Mouse (Mus musculus) bone marrow macrophage, adult 2 months (primary cell): ENCODE results near the gene Pla2g4b. TPM values are rescaled to one million over a fixed set of nuclear protein-coding genes. Genes with fewer than 3 reads are reported as not detected.
A peak's percentile ranks its signal among the peaks of the same experiment; 100 is the strongest.

Experiments
- H3K27ac ChIP-seq: 2 replicates; pipeline ENCODE4 v1.5.1; 2012; ENCODE audit warnings: low read depth, low read length; ENCODE audit not compliant: insufficient read depth
- H3K4me1 ChIP-seq: 2 replicates; pipeline ENCODE4 v1.6.1; 2012; ENCODE audit warnings: low read length; ENCODE audit not compliant: control insufficient read depth, insufficient read depth
- H3K4me3 ChIP-seq: 2 replicates; pipeline ENCODE4 v1.5.1; 2012; ENCODE audit warnings: mild to moderate bottlenecking, low read length, moderate library complexity; ENCODE audit not compliant: insufficient read depth
- CTCF ChIP-seq: IDR thresholded peaks from 2 replicates; pipeline ENCODE4 v1.5.1; 2012; ENCODE audit warnings: low read depth, mild to moderate bottlenecking, low read length, moderate library complexity
- POLR2A ChIP-seq: IDR thresholded peaks from 2 replicates; pipeline ENCODE4 v1.6.1; 2012; ENCODE audit warnings: mild to moderate bottlenecking, low read depth, low read length, borderline replicate concordance
- polyA plus RNA-seq: library from polyadenylated mRNA; stranded (reverse); fragments of >200 nt; gene quantifications from 2 replicates; pipeline ENCODE4 v1.2.4, GENCODE M21; 2012; ENCODE audit not compliant: missing spikeins, insufficient read depth, insufficient read length

The Pla2g4b gene
- polyA plus RNA-seq: 1.3 and 1.4 TPM in 2 replicates

DNA sequence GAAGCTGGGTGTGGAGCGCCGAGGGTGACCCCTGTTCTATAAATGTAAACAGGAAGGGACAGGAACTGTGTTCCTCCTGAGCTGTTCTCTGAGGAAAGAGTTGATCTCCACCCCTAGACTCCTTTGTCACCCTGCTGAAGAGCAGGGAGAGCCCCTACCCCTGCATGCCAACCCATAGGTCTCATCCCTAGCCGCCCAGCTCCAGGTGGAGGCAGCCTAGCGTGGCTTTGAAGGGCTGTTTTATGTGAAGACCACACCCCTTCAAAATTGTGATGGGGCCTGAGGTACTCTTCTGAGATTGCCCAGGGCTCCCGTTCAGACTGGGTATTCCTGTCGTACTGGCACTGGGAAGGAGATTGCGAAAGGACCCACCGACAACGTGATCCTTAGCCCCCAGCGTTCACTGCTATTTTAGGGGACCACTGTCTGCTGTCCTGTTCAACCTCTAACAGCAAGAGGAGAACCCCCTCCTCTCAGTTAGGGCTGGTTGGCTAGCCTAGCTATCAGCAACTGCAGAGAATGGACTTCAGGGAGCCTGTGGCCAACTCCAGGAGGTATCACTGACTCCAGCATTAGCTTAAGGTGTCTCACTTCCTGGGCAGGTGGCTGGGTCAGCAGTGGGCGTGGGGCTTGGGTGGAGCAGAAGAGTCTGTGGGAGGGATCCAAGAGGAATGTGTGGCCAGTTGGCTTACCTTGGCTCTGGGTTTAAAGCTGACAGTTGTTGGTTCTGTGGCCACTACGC lies at the start of gene Pla2g4b:
Pla2g4b (plus strand) TSS at position 692 of the 742 bp plus-strand sequence.
- H3K4me3 ChIP-seq: no peak within 1 kb of the TSS
- TF ChIP-seq CTCF (no peak), POLR2A (no peak)
- H3K4me1 ChIP-seq: peaks cover 14% of the 10 kb centered on the region
- H3K27ac ChIP-seq: no peak within 1 kb of the TSS

- Histone ChIP-seq H3K4me3 (no peak overlapping the region), H3K4me1 (peaks cover 5% of the 10 kb centered on the region), H3K27ac (no peak overlapping the region)
- TF ChIP-seq CTCF (no peak), POLR2A (no peak)
These were observed 47.3 kb upstream of the Pla2g4b start for GRCm38 (mm10) chr2:119985871-119986270.

- H3K4me1 ChIP-seq: peaks cover 5% of the 10 kb centered on the region
- no peak overlapping the region for H3K4me3 ChIP-seq
- H3K27ac ChIP-seq: no peak overlapping the region
- no peak for TF ChIP-seq CTCF
- no peak for TF ChIP-seq POLR2A
These were observed 46.8 kb upstream of the Pla2g4b start for GRCm38 (mm10) chr2:119986369-119986768.

DNA sequence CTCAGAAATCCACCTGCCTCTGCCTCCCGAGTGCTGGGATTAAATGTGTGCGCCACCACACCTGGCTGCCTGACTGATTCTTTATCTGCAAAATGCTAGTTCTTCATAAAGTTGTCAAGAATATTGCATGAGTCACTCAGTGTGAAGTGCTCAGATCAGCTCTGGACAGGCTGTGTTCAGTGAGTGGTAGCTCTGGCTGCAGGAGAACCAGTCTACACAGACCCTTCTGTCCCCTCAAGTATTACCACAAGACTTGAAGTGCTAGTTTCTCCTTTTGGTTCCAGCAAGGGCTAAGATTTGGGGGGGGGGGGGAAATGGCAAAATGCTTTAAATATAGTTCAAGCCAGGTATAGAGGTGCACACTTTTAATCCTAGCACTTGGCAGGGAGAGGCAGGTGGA lies 45.8 kb upstream of the Pla2g4b start:
- Histone ChIP-seq H3K4me1 (peaks cover 5% of the 10 kb centered on the region), H3K27ac (no peak overlapping the region), H3K4me3 (no peak overlapping the region)
- TF ChIP-seq CTCF (no peak), POLR2A (no peak)

GRCm38 (mm10) chr2:119988952-119989351 lies 44.3 kb upstream of the Pla2g4b start:
- no peak for TF ChIP-seq CTCF
- TF ChIP-seq POLR2A: no peak
- Histone ChIP-seq H3K27ac (no peak overlapping the region), H3K4me3 (no peak overlapping the region), H3K4me1 (peaks cover 12% of the 10 kb centered on the region)

DNA sequence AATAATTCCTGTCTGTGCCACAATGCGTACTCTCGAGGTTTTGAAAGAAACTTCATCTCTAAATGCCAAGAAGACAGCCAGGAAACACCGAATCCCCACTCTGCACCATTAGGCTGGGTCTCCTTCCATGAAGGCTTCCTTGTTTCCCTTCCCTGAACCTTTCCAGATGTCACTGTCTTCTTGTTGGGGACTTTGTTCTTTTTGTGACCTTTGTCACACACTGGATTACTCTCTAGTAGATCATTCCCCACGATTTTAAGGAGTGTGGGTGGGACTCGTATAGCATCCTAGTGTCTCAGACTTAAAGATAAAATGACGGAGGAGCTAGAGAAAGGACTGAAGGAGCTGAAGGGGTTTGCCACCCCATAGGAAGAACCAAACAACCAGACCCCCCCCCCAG lies 42.3 kb upstream of the Pla2g4b start:
- TF ChIP-seq CTCF (no peak), POLR2A (no peak)
- Histone ChIP-seq H3K4me1 (peaks cover 24% of the 10 kb centered on the region), H3K4me3 (no peak overlapping the region), H3K27ac (no peak overlapping the region)

DNA sequence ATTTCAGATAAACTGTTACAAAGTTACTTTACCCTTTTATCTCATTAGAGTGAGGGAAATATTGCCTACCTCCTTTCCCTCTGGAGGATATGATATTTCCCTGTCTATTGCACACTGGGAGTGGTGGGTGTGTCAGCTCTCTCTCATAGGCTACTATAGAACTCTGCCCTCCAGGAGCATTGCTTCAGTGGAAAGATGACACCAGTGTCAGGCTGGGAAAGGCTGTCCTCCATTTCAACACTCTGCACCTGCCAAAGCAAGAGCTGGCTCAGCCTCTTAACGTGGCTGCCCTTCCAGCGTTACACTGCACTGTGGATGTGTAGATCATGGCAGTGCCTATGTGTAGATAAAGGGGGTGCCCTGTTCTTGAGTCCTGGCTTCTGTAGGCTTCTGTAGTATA lies 40.9 kb upstream of the Pla2g4b start:
- Histone ChIP-seq H3K4me3 (no peak overlapping the region), H3K4me1 (peaks cover 36% of the 10 kb centered on the region), H3K27ac (no peak overlapping the region)
- TF ChIP-seq CTCF (no peak), POLR2A (no peak)

GRCm38 (mm10) chr2:119993515-119993914 lies 39.7 kb upstream of the Pla2g4b start:
- no peak overlapping the region for H3K4me3 ChIP-seq
- peaks cover 42% of the 10 kb centered on the region for H3K4me1 ChIP-seq
- TF ChIP-seq CTCF (no peak), POLR2A (no peak)
- H3K27ac ChIP-seq: no peak overlapping the region

DNA sequence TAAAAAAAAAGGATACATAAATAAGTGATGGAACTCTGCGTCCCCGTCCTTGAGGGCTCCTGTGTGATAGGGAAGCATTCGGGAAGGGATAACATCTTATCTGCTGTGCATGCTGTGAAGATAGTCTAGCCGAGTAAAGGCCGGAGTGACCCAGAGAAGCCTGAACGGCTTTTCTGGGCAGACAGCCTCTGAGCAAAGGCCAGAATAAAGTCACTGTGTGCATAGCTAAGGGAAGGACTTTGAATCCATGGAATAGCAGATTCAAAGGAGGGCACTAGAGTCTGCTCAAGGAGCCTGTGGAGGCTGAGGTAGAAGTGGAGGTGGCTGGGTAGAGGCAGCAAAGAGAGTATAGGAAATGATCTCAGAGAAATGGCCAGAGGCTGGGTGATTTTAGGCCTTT lies 38.4 kb upstream of the Pla2g4b start:
- peaks cover 36% of the 10 kb centered on the region for H3K4me1 ChIP-seq
- no peak overlapping the region for H3K27ac ChIP-seq
- no peak overlapping the region for H3K4me3 ChIP-seq
- TF ChIP-seq CTCF: no peak
- no peak for TF ChIP-seq POLR2A

DNA sequence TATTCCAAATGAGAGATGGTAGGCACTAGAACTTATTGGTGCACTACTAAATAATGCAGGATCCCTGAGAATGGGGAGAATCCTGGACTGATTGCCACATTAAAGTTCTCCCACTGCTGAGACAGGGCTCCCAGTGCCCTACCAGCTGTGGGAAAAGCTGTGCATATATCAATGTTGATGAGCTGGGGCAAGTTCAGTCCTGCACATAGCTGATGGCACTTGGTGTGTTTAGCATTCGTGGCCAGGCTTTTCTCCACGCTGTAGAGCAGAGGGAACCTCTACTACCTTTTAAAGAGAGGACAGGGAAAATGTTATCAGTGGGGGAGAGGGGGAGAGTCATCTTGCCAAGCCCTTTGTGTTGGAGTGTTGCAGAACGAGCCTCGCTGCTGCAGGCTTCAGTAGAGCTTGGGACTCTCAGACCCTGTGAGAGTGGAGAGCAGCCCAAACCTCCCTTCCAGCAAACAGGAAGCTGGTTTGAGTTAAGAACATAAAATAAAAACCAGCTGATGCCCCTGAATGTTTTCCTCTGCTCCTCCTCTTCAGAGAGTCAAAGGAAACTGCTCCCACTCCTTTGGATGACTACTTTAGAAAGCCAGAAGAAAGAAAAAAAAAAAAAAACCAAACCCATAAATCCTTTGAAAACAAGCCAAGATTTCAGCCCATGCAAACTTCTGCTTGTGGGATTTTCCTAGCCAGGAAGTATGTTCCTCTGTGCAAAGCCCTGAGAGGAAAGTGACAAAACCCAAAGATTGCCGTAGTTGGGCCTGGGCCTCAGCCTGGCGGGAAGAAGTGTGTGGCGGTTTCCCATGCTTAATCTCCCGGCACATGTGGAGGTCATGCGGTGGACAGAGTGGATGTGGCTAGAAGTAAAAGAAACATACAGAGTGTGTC lies 37.6 kb upstream of the Pla2g4b start:
- TF ChIP-seq POLR2A (no peak), CTCF (no peak)
- peak overlapping the region; percentile 56 for H3K27ac ChIP-seq

More for the DNA sequence above, 37.6 kb upstream of the Pla2g4b start:
- H3K4me1 ChIP-seq: peaks cover 36% of the 10 kb centered on the region
- H3K4me3 ChIP-seq: no peak overlapping the region
